In genomic region chr14:45389194-45389593, GRCm38 (mm10) we compare ENCODE assay signal across 7 mouse cellular contexts. TPM values are rescaled to one million over a fixed set of nuclear protein-coding genes. Genes with fewer than 3 reads are reported as not detected.
DNase-seq lines count a peak whose midpoint lies in the region; ATAC-seq and TF ChIP-seq lines count a peak whose summit lies in the region.

No protein-coding gene starts in this region.

- peak overlapping the region; percentile 74 for H3K4me2 ChIP-seq in lung, embryonic 15.5 days
- peak overlapping the region; percentile 59 for H3K4me2 ChIP-seq in embryonic facial prominence, embryonic 14.5 days (ENCODE audit: low read depth, low read length)
- peak overlapping the region; percentile 73 for H3K4me2 ChIP-seq in limb, embryonic 11.5 days (ENCODE audit: low read depth, severe bottlenecking)

- WGBS in lung, embryonic 15.5 days = 10% methylated on average over 3 of the region's 3 CpGs
- WGBS in embryonic facial prominence, embryonic 14.5 days = 15% methylated on average over 3 of the region's 3 CpGs
- WGBS in limb, embryonic 11.5 days = 29% methylated on average over 3 of the region's 3 CpGs
- WGBS in olfactory bulb, adult 2 months = 0% methylated on average over 3 of the region's 3 CpGs

- H3K9ac ChIP-seq in lung, embryonic 15.5 days = peak overlapping the region; percentile 85
- peak overlapping the region; percentile 83 for H3K9ac ChIP-seq in embryonic facial prominence, embryonic 14.5 days (ENCODE audit: low read depth, low read length)
- H3K9ac ChIP-seq in limb, embryonic 11.5 days (ENCODE audit: low read length) = peak overlapping the region; percentile 85

- no peaks in the 10 kb centered on the region for H3K9me3 ChIP-seq in lung, embryonic 15.5 days
- no peaks in the 10 kb centered on the region for H3K9me3 ChIP-seq in embryonic facial prominence, embryonic 14.5 days (ENCODE audit: control insufficient read depth, low read length)
- H3K9me3 ChIP-seq in limb, embryonic 11.5 days (ENCODE audit: control insufficient read depth, low read length) = no peaks in the 10 kb centered on the region

- peak; percentile 12 for ATAC-seq in lung, embryonic 15.5 days (ENCODE audit: borderline replicate concordance, extremely low read depth, low FRiP score, low TSS enrichment)
- peak; percentile 38; the same call in 1 of the 2 replicates for ATAC-seq in embryonic facial prominence, embryonic 14.5 days (ENCODE audit: low read depth)
- no peak for ATAC-seq in limb, embryonic 11.5 days (ENCODE audit: insufficient number of reproducible peaks, low FRiP score, low TSS enrichment, low read depth)

- H3K27ac ChIP-seq in lung, embryonic 15.5 days = peak overlapping the region; percentile 92
- H3K27ac ChIP-seq in embryonic facial prominence, embryonic 14.5 days (replicated peaks; ENCODE audit: low read depth, low read length) = peak overlapping the region; percentile 66
- H3K27ac ChIP-seq in limb, embryonic 11.5 days (replicated peaks; ENCODE audit: low read depth, low read length) = no peak overlapping the region
- peak overlapping the region; percentile 28 for H3K27ac ChIP-seq in olfactory bulb, adult 2 months (ENCODE audit: insufficient read depth, low read depth, low read length)

- no peaks in the 10 kb centered on the region for H3K27me3 ChIP-seq in lung, embryonic 15.5 days
- H3K27me3 ChIP-seq in embryonic facial prominence, embryonic 14.5 days (replicated peaks; ENCODE audit: control insufficient read depth, insufficient read depth, low read length) = no peaks in the 10 kb centered on the region
- H3K27me3 ChIP-seq in limb, embryonic 11.5 days (ENCODE audit: control insufficient read depth, insufficient read depth, low read length) = no peaks in the 10 kb centered on the region

- no peak for TF ChIP-seq CTCF in olfactory bulb, adult 2 months (IDR thresholded peaks at IDR 0.05; ENCODE audit: insufficient read depth, low read depth, low read length)

- H3K4me3 ChIP-seq in lung, embryonic 15.5 days = peak overlapping the region; percentile 95
- H3K4me3 ChIP-seq in embryonic facial prominence, embryonic 14.5 days (ENCODE audit: low read depth, low read length) = peak overlapping the region; percentile 85
- H3K4me3 ChIP-seq in limb, embryonic 11.5 days (ENCODE audit: low read depth, low read length) = peak overlapping the region; percentile 85
- peak overlapping the region; percentile 75 for H3K4me3 ChIP-seq in olfactory bulb, adult 2 months (ENCODE audit: insufficient read depth, low read depth, low read length)

- H3K36me3 ChIP-seq in lung, embryonic 15.5 days = no peaks in the 10 kb centered on the region
- H3K36me3 ChIP-seq in embryonic facial prominence, embryonic 14.5 days (ENCODE audit: control insufficient read depth, insufficient read depth, low read length) = no peaks in the 10 kb centered on the region
- H3K36me3 ChIP-seq in limb, embryonic 11.5 days (ENCODE audit: control insufficient read depth, insufficient read depth, low read length) = no peaks in the 10 kb centered on the region

- no peak for DNase-seq in lung, postnatal 14 days
- no peak for DNase-seq in embryonic facial prominence, embryonic 14.5 days (ENCODE audit: low spot score)
- no peak for DNase-seq in limb, embryonic 11.5 days (ENCODE audit: low spot score)
- no peak for DNase-seq in layer of hippocampus, postnatal 10 days (ENCODE audit: low spot score in 2 of 2)
- DNase-seq in frontal cortex, postnatal 36 days (ENCODE audit: low spot score in 2 of 2) = no peak

- H3K4me1 ChIP-seq in lung, embryonic 15.5 days = peaks cover 13% of the 10 kb centered on the region
- H3K4me1 ChIP-seq in embryonic facial prominence, embryonic 14.5 days (ENCODE audit: control insufficient read depth, insufficient read depth, low read length) = no peaks in the 10 kb centered on the region
- H3K4me1 ChIP-seq in limb, embryonic 11.5 days (ENCODE audit: control insufficient read depth, insufficient read depth, low read length) = peaks cover 7% of the 10 kb centered on the region; the same call in 1 of the 2 replicates
- H3K4me1 ChIP-seq in olfactory bulb, adult 2 months (ENCODE audit: control insufficient read depth, insufficient read depth, low read length) = no peaks in the 10 kb centered on the region

- no peak for TF ChIP-seq POLR2A in olfactory bulb, adult 2 months (IDR thresholded peaks at IDR 0.05; ENCODE audit: insufficient read depth, low read depth, low read length)

RNA-seq across cellular contexts. Expression of gene Gnpnat1, which starts 15.5 kb away (rescaled TPM):
- 44.7 and 50.5 TPM in 2 replicates for polyA plus RNA-seq in lung, embryonic 15.5 days (2015; fragmentation: Nextera tagmentation; extraction: Ambion mirVana)
- polyA plus RNA-seq in embryonic facial prominence, embryonic 14.5 days (2014; fragmentation: Nextera tagmentation; extraction: Ambion mirVana) = 51.1 and 55.5 TPM in 2 replicates
- polyA plus RNA-seq in limb, embryonic 11.5 days (2014; fragmentation: Nextera tagmentation; extraction: Ambion mirVana) = 54.7 and 58.3 TPM in 2 replicates
- not detected in 2 replicates for polyA plus RNA-seq in olfactory bulb, adult 2 months (2012; ENCODE audit: insufficient read depth, insufficient read length, low replicate concordance, missing spikeins)
- 10 to 100 TPM; 14.9 to 15.9 TPM for total RNA-seq in layer of hippocampus, postnatal 10 days (2021)

RNA-seq across cellular contexts. Expression of gene Styx, which starts 38.3 kb away (rescaled TPM):
- polyA plus RNA-seq in lung, embryonic 15.5 days (2015; fragmentation: Nextera tagmentation; extraction: Ambion mirVana) = 63.7 and 68.9 TPM in 2 replicates
- polyA plus RNA-seq in embryonic facial prominence, embryonic 14.5 days (2014; fragmentation: Nextera tagmentation; extraction: Ambion mirVana) = 77.4 and 77.5 TPM in 2 replicates
- 42.7 and 45.3 TPM in 2 replicates for polyA plus RNA-seq in limb, embryonic 11.5 days (2014; fragmentation: Nextera tagmentation; extraction: Ambion mirVana)
- polyA plus RNA-seq in olfactory bulb, adult 2 months (2012; ENCODE audit: insufficient read depth, insufficient read length, low replicate concordance, missing spikeins) = not detected in 2 replicates
- 10 to 100 TPM; 19.1 to 20.1 TPM for total RNA-seq in layer of hippocampus, postnatal 10 days (2021)

RNA-seq across cellular contexts. Expression of gene Psmc6, which starts 59.6 kb away (rescaled TPM):
- 148 and 154 TPM in 2 replicates for polyA plus RNA-seq in lung, embryonic 15.5 days (2015; fragmentation: Nextera tagmentation; extraction: Ambion mirVana)
- 153 and 162 TPM in 2 replicates for polyA plus RNA-seq in embryonic facial prominence, embryonic 14.5 days (2014; fragmentation: Nextera tagmentation; extraction: Ambion mirVana)
- polyA plus RNA-seq in limb, embryonic 11.5 days (2014; fragmentation: Nextera tagmentation; extraction: Ambion mirVana) = 237 and 242 TPM in 2 replicates
- polyA plus RNA-seq in olfactory bulb, adult 2 months (2012; ENCODE audit: insufficient read depth, insufficient read length, low replicate concordance, missing spikeins) = 425 TPM in 1 of 2 replicates, not detected in the other
- total RNA-seq in layer of hippocampus, postnatal 10 days (2021) = 100 to 1,000 TPM; 102 to 112 TPM

Comparison
In these comparisons a context has a peak if more than half of its experiments do, and no peak if none do; other contexts are left out.
1. RNA of gene Gnpnat1, which starts 15.5 kb away (polyA plus RNA-seq): 54.7 to 58.3 TPM in limb, embryonic 11.5 days, 51.1 to 55.5 TPM in embryonic facial prominence, embryonic 14.5 days and 44.7 to 50.5 TPM in lung, embryonic 15.5 days; not detected in olfactory bulb, adult 2 months; every median in the first group is over 10 times any median in the second.
2. RNA of gene Styx, which starts 38.3 kb away (polyA plus RNA-seq): 77.4 to 77.5 TPM in embryonic facial prominence, embryonic 14.5 days, 63.7 to 68.9 TPM in lung, embryonic 15.5 days and 42.7 to 45.3 TPM in limb, embryonic 11.5 days; not detected in olfactory bulb, adult 2 months; every median in the first group is over 10 times any median in the second.
3. Peak in every context shown above with its lines, with median percentiles within 50 percentile points of each other: H3K4me2 ChIP-seq, H3K4me3 ChIP-seq and H3K9ac ChIP-seq.